Mouse (Mus musculus) testis, postnatal 10 days (tissue): ENCODE data around the gene Pcbp3.

Experiments used
- DNase-seq: peaks from one replicate; pipeline ENCODE4 v3.0.0; 2021; ENCODE audit warnings: low spot score

Gene Pcbp3

DNA sequence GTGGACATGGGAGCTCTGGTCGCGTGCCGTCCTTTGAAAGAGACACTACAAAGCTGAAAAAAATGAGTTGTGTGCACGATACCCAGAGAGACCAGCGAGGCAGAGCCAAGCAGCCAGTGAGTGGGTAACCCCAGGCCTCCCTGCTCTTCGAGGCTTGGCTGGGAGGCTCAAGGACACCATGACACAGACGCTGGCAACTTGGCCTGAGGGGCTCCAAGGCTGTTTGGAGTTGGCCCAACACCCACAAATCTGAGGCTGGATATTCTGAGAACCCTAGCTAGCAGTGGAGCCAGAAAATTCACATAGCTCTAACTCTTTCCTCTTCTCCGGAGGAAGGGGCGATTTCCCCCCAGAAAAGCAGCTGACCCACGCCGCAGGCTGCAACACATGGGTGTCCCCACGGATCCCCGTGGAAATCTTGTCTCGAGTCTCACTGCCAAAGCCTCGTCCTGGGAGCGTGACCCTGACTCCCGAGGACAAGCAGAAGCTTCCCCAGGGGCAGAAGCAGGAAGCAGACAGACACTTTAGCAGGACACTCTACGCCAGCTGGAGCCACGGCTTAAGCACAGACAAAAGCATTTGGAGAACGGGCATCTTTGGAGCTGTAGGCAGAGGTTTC, 230.0 kb downstream of the Pcbp3 start:
- peak; percentile 49 for DNase-seq

DNA sequence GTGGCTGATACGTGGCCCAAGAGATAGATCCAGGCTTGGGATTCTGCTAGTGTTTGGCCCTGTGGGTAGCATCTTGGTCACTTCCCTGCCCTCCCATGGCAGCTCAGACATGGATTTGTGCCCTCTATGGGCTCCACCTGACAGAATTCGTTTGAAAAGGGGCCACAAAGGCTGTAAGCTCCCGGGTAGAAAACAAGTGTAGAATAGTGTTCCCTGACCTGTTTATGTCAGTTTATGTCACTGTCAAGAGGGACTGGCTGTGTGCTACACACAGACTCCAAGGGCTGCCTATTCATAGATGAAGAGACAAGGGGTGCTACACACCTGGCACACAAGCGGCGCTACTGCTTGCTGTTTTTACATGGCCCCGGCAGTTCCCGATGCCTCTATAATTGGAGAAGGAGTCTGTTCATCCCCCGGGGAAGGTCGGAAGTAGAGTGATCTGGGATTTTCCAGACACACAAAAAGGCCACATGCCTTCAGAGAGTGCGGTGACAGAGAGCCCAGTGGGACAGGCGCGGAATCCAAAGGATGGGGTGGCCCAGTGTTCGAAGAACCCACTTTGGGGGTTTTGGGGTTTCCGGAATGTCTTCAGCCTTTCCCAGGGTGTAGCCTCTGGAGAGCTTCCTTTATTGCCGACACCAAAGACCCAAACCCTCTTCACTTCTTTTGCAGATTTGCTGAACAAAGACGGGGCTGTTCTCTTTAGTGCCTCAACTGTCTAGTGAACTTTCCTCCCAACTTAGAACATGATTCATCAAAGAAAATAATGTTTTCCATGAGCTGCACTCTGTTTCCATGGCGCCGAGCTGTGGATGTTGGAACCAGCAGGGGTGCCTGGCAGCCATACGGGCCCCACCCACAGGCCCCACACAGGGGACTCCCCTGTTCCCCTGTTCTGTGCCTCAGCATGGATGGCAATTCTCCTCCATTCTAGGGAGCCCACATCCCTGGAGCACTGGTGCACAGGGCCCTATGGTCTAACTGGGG, 231.8 kb downstream of the Pcbp3 start:
- no peak for DNase-seq

DNA sequence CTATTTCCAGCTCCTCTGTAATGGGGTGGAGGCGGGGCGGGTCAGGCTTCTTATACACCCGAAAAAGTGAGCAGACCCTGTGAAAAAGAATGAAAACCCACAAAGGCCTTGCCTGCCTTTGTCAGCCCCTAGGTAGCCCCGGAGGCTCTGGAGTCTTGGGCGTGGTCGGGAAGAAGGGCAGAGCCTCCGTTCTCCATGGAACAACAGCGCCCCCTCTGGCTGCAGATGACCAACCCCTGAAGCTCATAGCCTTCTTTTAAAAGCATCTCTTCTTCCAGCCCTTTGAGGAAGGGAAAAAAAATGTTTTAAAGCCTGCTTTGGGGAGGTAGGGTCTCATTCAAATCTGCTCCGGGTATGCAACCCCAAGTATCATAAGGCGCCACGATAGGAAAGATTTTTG, 233.3 kb downstream of the Pcbp3 start:
- DNase-seq, result peak; percentile 97

DNA sequence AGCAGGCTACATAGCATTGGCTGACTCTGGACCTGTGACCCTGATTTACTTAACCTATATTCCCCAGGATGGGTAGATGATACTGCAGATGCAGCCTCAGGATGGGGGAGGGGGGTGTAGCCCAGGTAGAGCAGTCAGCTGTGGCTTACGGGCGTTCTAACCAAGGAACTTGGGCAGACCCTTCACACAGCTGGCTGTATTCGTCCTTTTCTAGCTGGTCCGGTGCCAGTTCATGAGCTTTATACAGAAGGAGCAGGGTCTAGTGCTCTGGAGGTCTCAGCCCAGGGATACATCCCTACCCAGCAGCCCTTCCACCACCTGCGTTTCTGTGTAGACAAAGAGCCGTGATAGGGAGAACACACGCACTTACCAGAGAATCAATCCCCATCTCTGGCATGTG, 234.4 kb downstream of the Pcbp3 start:
- DNase-seq, result no peak

DNA sequence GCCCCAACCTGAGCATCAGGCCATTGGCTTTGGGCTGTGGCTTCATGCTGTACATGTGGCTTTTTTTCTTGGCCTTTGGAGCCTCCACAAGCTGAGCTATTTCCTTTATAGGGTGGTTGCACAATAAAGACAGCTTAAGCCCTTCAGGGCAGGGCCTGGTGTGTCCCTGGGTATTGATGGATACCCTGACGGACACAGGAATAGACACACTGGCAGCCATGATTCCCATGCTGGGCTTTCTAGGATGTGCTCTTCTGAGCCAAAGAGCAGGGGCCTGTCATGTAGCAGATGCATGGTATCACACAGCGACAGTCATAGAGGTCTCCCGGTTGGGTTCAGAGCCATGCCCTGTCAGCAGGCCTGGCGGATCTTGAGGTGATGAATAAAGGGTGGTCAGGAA, 234.8 kb downstream of the Pcbp3 start:
- no peak for DNase-seq

DNA sequence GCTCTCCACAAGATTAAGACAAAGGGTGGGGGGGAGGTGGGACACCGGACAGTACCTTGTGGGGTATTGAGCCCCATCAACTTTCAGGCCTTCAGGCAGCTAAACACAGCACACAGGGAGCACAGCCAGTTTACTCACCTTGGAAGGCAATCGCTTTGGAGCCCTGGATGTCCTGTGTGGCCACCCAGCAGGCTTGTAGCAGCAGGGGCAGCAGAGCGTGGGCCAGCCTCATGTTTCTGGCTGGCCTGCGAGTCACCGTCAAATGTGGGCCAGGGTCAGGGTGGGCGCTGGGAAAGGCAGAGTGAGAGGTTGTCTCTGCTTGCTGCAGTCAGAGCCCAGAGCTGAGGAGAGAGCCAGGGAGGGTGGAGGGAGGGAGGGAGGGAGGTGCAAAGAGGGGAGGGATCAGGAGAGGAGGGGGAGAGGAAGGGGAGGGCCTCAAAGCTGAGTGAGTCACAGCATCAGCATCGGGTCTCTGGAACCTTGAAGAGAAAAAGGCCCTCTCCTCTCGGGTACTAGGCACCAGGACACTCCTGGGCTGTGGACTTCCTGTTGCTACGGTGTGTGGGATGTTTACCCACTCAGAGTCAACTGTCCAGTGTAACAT, 235.9 kb downstream of the Pcbp3 start, which contains the start of gene Col6a1:
TSS of gene Col6a1 (minus strand) at position 487 of the 604 bp plus-strand sequence.
- no peak for DNase-seq

DNA sequence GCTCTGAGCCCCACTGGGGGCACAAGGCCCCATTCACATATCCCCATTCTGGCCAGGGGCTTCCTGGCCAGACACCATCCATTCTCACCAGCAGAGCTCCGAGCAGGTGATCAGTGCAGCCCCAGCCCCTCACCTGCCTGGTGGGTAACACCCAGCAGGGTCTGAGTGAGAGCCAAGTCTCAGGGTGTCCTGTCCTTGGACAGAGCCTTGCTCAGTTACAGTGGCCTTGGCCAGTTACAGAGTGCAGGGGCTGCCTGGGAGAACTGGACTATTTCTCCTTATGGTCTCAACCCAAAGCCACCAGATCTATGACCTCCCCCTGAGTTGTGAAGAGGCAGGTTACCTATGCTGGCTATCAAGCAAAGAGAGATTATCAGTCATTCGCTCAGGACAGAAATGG, 236.6 kb downstream of the Pcbp3 start:
- DNase-seq, result no peak

DNA sequence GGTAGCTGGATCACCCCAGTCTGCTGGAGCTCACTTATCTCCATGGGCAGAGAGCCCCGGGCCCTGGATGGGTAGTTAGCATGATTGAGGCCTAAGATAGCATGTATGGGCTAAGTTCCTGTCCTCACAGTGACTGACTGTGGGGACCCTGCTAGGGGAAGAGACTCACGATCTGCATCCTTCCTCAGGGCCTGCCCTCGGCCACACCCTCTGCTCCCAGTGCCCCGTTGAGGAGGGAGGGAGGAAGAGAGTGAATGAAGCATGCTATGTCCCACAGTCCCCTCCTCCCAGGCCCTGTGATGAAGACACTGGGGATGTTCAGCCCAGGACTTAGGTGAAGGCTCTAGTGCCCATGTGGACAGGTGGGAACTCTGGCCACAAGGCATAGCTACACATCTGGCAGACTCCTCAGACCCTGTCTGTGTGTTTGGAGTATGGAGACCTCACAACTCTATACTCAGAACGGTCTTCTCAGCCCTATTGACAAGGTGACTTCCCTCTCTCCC, 237.4 kb downstream of the Pcbp3 start:
- no peak for DNase-seq

DNA sequence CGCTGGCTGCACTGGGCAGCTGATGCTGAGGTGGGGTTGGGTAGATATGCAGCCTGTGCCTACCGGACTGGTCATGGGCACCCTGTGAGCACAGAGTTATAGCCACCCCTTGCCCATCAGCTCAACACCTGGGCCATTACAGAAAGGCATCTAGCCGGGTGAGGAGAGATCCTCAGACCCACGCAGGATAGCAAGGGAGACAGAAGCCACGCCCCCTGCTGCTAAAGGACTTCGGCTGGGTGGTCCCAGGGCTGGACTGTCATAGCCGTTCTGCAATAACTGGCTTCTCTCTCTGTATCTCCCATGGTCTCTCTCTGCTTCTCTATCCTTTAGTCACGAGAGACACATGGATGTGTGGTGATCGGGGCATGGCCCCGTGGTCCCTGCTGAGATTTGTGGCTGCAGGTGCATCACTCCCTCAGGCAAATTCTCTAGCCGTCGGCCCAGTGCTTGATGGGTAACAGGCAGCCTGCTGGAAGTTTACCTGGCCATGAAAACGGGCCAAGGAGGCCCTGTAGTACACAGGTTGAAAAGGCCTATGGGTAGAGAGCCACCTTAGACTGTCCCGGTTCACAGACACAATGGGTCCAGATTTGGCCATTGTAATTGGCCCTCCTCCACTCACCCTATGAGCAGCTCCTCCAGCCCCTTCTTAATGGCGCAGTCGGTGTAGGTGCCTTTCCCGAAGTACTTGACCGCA, 238.8 kb downstream of the Pcbp3 start:
- no peak for DNase-seq

DNA sequence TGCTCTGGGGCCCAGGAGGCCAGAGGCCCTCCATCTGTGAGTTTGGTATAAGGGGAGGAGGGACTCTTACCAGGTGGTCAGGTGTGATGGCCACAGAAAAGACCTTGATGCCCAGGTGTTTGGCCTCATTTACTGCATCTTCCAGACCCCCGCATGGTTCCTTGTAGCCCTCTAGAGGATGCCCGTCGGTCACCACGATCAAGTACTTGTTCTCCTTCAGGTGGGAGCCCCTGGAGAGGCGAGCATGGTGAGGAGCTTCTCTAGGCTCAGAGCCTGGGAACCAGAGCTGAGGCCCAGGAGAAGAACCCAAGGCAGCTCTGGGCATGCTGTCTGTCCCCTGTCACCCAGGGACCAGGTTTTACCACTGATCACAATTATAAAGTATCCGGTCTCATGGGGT, 239.9 kb downstream of the Pcbp3 start:
- DNase-seq, result no peak

DNA sequence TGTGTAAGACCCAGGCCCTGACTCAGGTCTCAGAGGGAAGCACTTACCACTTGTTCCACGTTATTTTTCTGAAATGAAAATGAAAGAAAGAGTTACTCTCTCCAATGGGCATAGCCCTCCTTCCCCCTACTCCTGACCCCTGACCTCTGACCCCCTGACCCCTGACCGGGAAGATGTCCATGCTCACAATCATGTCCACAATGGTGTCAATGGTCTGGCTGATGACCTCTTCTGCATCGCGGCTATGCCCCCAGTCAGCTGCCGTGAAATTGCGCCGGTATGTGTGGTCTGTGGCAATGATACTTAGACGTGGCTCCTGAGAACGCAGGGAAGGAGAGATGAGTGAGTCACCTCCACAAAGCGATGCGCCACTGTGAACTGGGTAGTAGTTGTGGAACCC, 240.5 kb downstream of the Pcbp3 start:
- peak; percentile 53 for DNase-seq

DNA sequence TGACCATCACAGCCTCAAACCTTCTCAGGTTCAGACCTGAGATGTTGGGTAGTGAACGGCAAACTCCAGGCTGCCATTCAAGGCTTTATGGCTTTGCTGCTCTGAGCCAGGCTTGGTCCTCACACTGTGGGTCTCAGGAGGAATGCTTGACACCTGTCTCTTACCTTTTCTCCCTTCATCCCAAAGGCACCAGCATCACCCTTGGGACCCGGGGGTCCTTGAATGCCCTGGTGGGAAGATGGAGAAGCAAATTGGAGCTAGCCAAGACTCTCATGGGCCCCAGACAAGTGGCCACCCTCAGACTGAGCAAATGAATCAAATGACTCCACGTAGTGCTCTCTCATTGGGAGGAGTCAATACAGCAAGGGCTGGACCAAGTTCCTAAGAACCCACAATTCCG, 244.1 kb downstream of the Pcbp3 start:
- DNase-seq, result no peak

DNA sequence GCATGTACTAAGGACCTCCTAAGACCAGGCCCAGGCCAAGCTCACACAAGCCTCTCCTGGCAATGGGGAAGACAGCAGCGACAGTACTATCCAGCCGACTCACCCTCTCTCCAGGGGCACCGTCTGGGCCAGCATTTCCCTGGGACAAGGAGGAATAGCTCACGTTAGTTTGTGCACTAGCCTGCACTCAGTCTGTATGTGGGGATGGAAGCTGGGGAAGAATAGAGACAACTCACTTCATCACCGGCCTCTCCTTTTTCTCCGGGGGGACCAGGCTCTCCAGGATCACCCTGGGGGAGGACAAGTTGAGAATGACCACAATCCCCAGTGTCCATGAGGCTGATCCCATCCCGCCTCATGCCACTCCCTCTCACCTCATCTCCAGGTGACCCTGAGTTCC, 244.7 kb downstream of the Pcbp3 start:
- DNase-seq, result no peak

DNA sequence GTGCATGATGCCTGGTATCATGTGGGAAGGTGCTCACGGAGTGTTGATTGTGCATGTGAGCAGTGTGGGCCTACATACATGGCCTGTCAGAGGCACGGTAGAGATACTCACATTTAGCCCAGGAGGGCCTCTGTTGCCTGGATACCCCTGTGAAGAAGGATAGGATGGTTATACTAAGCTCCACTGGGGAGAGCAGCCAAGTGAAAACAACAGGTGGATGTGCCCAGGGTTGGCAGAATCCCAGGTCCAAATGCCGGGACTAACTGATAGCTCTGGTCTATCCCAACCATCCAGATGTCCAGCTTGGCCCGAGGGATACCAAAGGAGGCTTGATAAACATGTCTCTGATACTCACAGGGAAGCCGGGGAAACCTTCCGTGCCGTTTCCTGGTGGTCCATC, 247.4 kb downstream of the Pcbp3 start:
- no peak for DNase-seq

DNA sequence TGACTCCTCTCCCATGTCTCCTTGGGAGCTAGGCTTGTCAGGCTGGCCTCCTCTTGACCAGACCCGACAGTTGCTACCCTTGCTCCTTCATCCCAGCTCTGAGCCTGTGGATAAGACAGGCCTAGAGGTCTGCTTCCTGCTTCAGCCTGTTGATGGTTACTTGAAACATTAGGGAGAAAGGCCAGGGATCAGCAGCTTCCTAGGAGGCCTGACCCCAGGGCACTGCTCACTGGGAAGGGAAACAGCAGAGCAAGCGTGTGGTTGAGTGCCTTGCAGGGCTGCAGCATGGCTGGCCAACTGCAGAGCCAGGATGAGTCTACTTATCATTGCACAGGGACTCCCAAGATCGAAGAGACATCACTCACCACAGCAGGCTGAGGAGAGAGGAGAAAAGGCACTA, 249.2 kb downstream of the Pcbp3 start:
- DNase-seq, result no peak
